Mouse (Mus musculus): Measurements from ENCODE around the gene Shb.

GRCm38 (mm10) chr4:45492681-45493081 is 39.6 kb downstream of the Shb start:
- TF ChIP-seq POLR2A (IDR thresholded peaks at IDR 0.05; ENCODE audit: borderline replicate concordance, control insufficient read depth, low read depth, low read length) (no peak), CTCF (IDR thresholded peaks at IDR 0.05; ENCODE audit: control insufficient read depth, insufficient read depth, low read length) (no peak)

Data from bone marrow, adult 2 months (tissue).